Mouse (Mus musculus): Measurements from ENCODE around the gene Eya2.
A peak's percentile ranks its signal among the peaks of the same experiment; 100 is the strongest.

The Eya2 gene

DNA sequence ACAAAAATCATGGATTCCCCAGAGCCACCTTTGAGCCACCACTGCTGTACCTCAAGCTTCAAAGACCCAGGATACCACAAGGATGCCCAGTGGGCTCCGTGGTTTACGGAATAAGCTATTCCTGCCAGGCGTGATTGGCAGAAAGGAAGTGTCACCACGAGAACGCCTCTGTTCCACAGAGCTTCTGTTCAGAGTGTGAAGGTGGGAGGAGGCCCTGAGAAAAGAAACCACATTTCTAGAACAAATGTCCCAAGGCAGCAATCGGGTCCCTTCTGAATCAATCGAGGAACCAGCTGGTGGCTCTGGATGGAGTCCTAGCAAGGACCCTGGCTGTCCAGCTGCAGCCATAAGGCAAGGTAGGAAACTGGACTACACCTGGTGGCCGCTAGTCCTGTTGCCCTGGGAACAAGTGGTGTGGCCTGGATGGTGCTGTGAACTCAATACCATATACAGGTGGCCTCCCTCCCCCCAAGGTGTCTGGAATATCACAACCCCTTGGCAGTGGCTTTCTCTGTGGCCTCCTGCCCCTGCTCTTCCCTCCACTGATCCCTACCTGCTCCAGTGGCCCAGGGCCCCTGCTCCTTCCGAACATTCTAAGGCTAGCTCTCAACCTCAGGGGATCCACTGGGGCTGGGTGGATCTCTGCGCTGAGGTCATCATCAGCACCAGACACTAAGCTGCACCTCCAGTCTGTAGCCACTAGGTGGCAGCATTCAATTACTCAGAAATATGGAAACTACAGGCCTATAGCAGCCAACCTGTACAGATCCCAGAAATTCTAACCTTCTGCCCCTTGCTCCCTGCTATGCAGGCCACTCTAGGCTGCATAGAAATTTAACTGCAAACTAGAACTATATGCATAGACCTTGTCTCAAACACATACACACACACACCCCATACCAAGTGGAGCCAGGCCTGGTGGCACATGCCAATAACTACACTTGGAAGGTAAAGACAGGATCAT lies 224.4 kb downstream of the Eya2 start:
- DNase-seq (ENCODE audit: low spot score in 2 of 2): peak; percentile 50 to 65

DNA sequence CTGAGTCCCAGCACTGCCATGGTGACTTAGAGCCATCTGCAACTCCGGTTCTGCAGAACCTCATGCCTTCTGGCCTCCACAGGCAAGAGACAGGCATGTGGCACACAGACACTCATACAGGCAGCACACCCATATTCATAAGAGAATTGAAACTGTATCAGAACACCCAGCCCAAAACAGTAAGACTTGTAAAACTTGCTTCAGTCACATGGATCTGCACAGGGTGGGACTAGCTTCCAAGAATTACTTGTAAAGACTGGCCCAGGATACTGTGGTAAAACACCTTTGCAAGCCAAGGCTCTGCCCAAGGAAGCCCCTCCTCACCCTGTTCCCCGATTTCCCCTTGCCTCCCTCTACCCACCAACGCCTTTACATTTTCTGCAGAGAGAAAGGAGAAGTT lies 225.2 kb downstream of the Eya2 start:
- DNase-seq (ENCODE audit: low spot score in 2 of 2): no peak

DNA sequence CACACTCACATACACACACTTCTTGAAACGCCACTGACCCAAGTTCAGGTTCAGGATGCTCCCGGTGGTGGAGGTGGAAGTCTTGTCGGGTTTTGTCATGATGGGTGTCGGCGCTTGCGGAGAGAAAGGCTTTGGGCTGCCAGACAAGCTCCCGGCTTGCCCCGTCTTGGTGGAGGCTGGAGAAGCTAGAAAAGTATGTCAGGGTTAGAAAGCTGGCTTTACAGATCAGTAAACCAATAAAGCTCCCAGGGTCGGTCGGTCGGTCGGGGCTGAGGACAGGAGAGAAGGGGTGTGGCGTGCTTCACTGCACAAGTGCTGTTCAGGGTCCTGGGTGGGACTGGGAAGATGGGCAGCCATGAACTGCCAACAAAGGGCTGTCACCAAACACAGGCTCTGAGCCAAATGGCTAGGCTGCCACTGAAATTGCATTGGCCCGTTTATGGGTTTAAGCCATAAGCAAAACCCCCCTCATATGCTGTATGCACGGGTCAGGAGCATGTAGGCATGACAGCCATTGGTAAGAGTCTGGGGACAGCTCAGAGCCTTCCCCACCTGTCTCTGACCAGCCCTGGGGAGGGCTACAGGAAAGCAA lies 225.8 kb downstream of the Eya2 start:
- no peak for DNase-seq (ENCODE audit: low spot score in 2 of 2)
